Mouse (Mus musculus) limb, embryonic 14.5 days (tissue): Measurements from ENCODE around the gene Smarca4. TPM values are rescaled to one million over a fixed set of nuclear protein-coding genes. Genes with fewer than 3 reads are reported as not detected.

Experiments used
- ATAC-seq: fragments of 200-750 bp; cut with Nextera tagmentation; 2 replicates; pipeline ENCODE4 v1.8.0; 2017; ENCODE audit warnings: low read depth, moderate number of reproducible peaks, moderate TSS enrichment; ENCODE audit not compliant: low FRiP score
- DNase-seq: peaks from one replicate; pipeline ENCODE4 v3.0.0-alpha.2; 2015; ENCODE audit warnings: low spot score
- H3K27ac ChIP-seq: fragments of 300-500 bp; sonication (generic); replicated peaks from 2 replicates; pipeline ENCODE4 v1.5.1; 2014; ENCODE audit warnings: low read depth, mild to moderate bottlenecking, low read length, moderate library complexity, mixed read lengths
- H3K27me3 ChIP-seq: fragments of 300-500 bp; sonication (generic); 2 replicates; pipeline ENCODE4 v1.6.1; 2014; ENCODE audit warnings: low read length, mixed read lengths; ENCODE audit not compliant: control insufficient read depth, insufficient read depth
- H3K36me3 ChIP-seq: fragments of 300-500 bp; sonication (generic); 2 replicates; pipeline ENCODE4 v1.6.1; 2014; ENCODE audit warnings: mild to moderate bottlenecking, low read length, moderate library complexity, mixed read lengths; ENCODE audit not compliant: control insufficient read depth, insufficient read depth
- H3K4me1 ChIP-seq: fragments of 300-500 bp; sonication (generic); 2 replicates; pipeline ENCODE4 v1.6.1; 2014; ENCODE audit warnings: antibody characterized with exemption, low read length, mixed read lengths; ENCODE audit not compliant: control insufficient read depth, insufficient read depth
- H3K4me2 ChIP-seq: fragments of 300-500 bp; sonication (generic); replicated peaks from 2 replicates; pipeline ENCODE4 v1.6.1; 2014; ENCODE audit warnings: low read depth, mild to moderate bottlenecking, low read length, moderate library complexity; ENCODE audit not compliant: severe bottlenecking
- H3K4me3 ChIP-seq: fragments of 300-500 bp; sonication (generic); replicated peaks from 2 replicates; pipeline ENCODE4 v1.5.1; 2014; ENCODE audit warnings: low read length
- H3K9ac ChIP-seq: fragments of 300-500 bp; sonication (generic); 2 replicates; pipeline ENCODE4 v1.6.1; 2014; ENCODE audit warnings: mild to moderate bottlenecking, low read depth, low read length, moderate library complexity; ENCODE audit not compliant: severe bottlenecking
- H3K9me3 ChIP-seq: fragments of 300-500 bp; sonication (generic); 2 replicates; pipeline ENCODE4 v1.6.1; 2016; ENCODE audit warnings: low read length; ENCODE audit not compliant: control insufficient read depth
- POLR2A ChIP-seq: fragments of 200-500 bp; IDR thresholded peaks from 2 replicates; pipeline ENCODE4 v1.8.0; 2012; ENCODE audit warnings: inconsistent platforms, mild to moderate bottlenecking, moderate library complexity, borderline replicate concordance; ENCODE audit not compliant: insufficient read depth, insufficient read length; ENCODE audit errors: extremely low read depth
- WGBS: fragments of 180-500 bp; shearing (Covaris S2); extraction: QIAGEN DNeasy Blood & Tissue Kit; methylation state at CpG from one replicate; pipeline ENCODE4 v1.1.7; 2014; 5-methylcytosine and 5-hydroxymethylcytosine counted together
- polyA plus RNA-seq, 2 experiments: library from polyadenylated mRNA; depleted of rRNA in 1 of 2; stranded (reverse) in 1 of 2; unstranded in 1 of 2; fragments of >200 nt; fragmentation: Nextera tagmentation in 1 of 2; extraction: Ambion mirVana in 1 of 2; gene quantifications; 2 replicates each; pipeline versions ENCODE4 v1.2.1 to v1.2.3; 2012 to 2014

Gene Smarca4
- polyA plus RNA-seq, 2 experiments, result 81.1 to 94.4 TPM

DNA sequence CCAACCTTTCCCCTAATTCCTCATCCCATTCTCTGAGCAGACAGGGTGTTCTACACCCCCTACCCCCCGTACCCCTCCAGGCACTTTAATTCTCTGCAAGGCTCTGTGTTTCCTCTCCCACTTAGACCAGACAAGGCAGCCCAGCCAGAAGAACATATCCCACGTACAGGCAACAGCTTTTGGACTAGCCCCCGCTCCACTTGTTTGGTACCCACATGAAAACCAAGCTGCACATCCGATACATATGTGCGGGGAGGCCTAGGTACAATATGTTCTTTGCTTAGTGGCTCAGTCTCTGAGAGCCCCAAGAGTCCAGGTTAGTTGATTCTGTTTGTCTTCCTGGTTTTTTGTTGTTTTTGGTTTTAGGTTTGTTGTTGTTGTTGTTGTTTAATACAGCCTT, 46.1 kb downstream of the Smarca4 start:
- Histone ChIP-seq H3K36me3 (peaks cover 100% of the 10 kb centered on the region), H3K9ac (no peak overlapping the region), H3K9me3 (no peaks in the 10 kb centered on the region), H3K27me3 (no peaks in the 10 kb centered on the region), H3K4me3 (no peak overlapping the region), H3K4me2 (no peak overlapping the region), H3K27ac (no peak overlapping the region), H3K4me1 (no peaks in the 10 kb centered on the region)
- DNase-seq, result no peak
- ATAC-seq, result no peak
- no peak for TF ChIP-seq POLR2A
- whole genome bisulfite sequencing, result 95% methylated on average over 5 of the region's 5 CpGs

DNA sequence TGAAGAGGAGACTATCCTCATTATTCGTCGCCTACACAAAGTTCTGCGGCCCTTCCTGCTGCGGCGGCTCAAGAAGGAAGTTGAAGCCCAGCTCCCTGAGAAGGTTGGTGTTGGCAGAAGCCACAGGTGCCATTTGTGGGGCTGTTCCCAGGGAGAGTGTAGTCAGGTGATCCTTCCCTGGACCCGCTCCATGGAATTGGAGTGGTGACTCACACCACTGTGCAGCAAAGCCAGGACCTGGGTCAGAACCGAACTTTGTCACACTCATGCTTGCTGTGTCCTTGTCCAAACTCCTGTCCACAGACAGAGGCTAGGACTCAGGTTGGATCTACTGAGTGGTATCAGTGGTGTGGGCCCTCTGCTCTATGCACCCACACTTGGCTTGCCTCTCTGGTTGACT, 53.0 kb downstream of the Smarca4 start:
- 95% methylated on average over 7 of the region's 7 CpGs for whole genome bisulfite sequencing
- no peaks in the 10 kb centered on the region for H3K4me1 ChIP-seq
- TF ChIP-seq POLR2A, result no peak
- ATAC-seq (no peak), DNase-seq (no peak)
- H3K36me3 ChIP-seq, result peaks cover 100% of the 10 kb centered on the region
- H3K27me3 ChIP-seq, result no peaks in the 10 kb centered on the region
- H3K9ac ChIP-seq, result no peak overlapping the region
- no peaks in the 10 kb centered on the region for H3K9me3 ChIP-seq
- H3K4me2 ChIP-seq, result no peak overlapping the region
- H3K4me3 ChIP-seq, result no peak overlapping the region
- no peak overlapping the region for H3K27ac ChIP-seq

DNA sequence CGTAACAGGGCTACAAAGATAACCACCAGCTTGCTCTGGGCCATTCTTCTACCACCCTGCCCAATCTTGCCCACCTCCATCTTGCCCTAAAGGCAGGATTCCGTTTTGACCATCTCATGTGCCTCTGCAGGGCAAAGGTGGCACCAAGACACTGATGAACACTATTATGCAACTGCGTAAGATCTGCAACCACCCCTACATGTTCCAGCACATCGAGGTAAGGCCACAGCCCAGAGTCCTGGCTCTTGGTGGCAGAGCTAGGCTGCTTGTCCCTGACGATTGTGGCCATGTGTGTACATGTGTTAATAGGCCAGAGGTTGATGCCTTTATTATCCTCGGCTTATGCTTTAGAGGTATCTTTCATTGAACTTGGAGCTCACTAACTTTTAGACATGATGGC, 54.4 kb downstream of the Smarca4 start:
- Histone ChIP-seq H3K4me3 (no peak overlapping the region), H3K27ac (no peak overlapping the region), H3K9ac (no peak overlapping the region), H3K4me1 (no peaks in the 10 kb centered on the region), H3K36me3 (peaks cover 100% of the 10 kb centered on the region), H3K27me3 (no peaks in the 10 kb centered on the region), H3K9me3 (no peaks in the 10 kb centered on the region), H3K4me2 (no peak overlapping the region)
- DNase-seq (no peak), ATAC-seq (no peak)
- TF ChIP-seq POLR2A, result no peak
- WGBS, result 90% methylated on average over 6 of the region's 6 CpGs

DNA sequence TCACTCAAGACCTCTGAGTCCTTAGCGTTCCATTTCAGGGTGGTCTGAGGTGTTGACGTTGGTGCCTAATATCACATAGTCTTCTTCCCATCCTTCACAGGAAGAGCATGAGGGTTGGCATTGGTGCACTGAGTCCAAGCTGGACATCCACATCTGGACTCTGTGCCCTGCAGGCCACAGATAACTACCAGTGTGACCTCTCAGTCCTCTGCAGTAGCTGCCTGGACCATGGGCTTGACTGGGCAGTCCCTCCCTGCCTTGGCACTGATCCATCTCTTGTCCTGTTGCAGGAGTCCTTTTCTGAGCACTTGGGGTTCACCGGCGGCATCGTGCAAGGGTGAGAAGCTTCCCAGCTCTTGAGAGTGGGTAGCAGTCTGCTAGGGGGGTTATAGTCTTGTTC, 55.8 kb downstream of the Smarca4 start:
- no peak for ATAC-seq
- 96% methylated on average over 5 of the region's 5 CpGs for WGBS
- H3K36me3 ChIP-seq, result peaks cover 100% of the 10 kb centered on the region
- no peak overlapping the region for H3K4me2 ChIP-seq
- DNase-seq, result no peak
- H3K27me3 ChIP-seq, result no peaks in the 10 kb centered on the region
- no peaks in the 10 kb centered on the region for H3K9me3 ChIP-seq
- H3K4me3 ChIP-seq, result no peak overlapping the region
- no peaks in the 10 kb centered on the region for H3K4me1 ChIP-seq
- H3K27ac ChIP-seq, result no peak overlapping the region
- no peak for TF ChIP-seq POLR2A
- H3K9ac ChIP-seq, result no peak overlapping the region

DNA sequence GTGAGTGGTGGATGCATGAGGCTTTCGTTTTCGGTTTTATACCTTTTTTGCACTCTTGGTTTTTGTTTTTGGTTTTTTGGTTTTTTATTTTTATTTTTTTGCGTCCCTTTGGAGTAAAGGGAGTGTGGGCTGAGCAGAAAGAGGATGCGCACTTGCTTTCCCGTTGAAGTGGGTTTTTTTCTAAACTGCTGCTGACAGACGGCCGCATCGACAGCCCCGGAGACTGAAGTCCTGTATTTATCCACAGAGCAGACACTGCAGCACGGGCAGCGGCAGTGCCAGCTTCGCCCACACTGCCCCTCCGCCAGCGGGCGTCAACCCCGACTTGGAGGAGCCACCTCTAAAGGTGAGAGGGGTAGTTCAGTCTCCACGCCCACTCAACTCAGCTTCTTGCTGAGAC, 61.7 kb downstream of the Smarca4 start:
- no peak for TF ChIP-seq POLR2A
- Histone ChIP-seq H3K9ac (no peak overlapping the region), H3K27ac (no peak overlapping the region), H3K27me3 (no peaks in the 10 kb centered on the region), H3K4me1 (no peaks in the 10 kb centered on the region), H3K36me3 (peaks cover 93% of the 10 kb centered on the region), H3K4me2 (no peak overlapping the region), H3K4me3 (no peak overlapping the region), H3K9me3 (no peaks in the 10 kb centered on the region)
- no peak for ATAC-seq
- no peak for DNase-seq
- 93% methylated on average over 17 of the region's 17 CpGs for WGBS

DNA sequence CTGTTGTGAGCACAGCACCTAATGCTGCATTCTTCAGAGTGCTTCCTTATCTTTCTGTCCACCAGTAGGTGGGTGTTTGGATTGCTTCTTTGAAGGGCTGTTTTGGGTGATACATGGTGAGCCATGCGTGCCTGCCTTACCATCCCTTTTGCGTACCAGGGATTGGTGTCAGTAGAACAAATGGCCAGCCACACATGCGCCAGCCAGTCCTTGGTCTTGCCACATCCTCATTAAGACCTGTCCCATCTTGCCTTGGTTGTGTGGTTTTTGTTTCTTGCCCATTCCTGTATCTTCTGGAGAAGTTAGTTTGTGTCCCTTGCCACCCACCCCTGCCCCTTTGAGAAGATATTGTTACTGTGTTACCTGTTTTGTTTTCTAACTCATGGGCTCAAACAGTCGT, 64.5 kb downstream of the Smarca4 start:
- Histone ChIP-seq H3K4me2 (no peak overlapping the region), H3K4me1 (no peaks in the 10 kb centered on the region), H3K27me3 (no peaks in the 10 kb centered on the region), H3K9me3 (no peaks in the 10 kb centered on the region), H3K36me3 (peaks cover 93% of the 10 kb centered on the region), H3K27ac (no peak overlapping the region), H3K4me3 (no peak overlapping the region), H3K9ac (no peak overlapping the region)
- ATAC-seq (no peak), DNase-seq (no peak)
- TF ChIP-seq POLR2A, result no peak
- WGBS, result 85% methylated on average over 4 of the region's 4 CpGs
